Mouse (Mus musculus): ENCODE results near the gene Gm7534.
"Not testable (repeated sequence)": the region's sequence is repeated elsewhere in the genome, so short reads cannot be mapped to it uniquely, and the experiment has no call there.

The Gm7534 gene

GRCm38 (mm10) chr4:134203340-134203896 lies 614 bp upstream of the Gm7534 start:
- DNase-seq (ENCODE audit: low spot score) = no peak

GRCm38 (mm10) chr4:134199371-134199770 lies 3.4 kb downstream of the Gm7534 start:
- no peak for DNase-seq (ENCODE audit: low spot score)

GRCm38 (mm10) chr4:134186268-134186667 lies 16.5 kb downstream of the Gm7534 start:
- no peak for DNase-seq (ENCODE audit: low spot score)

GRCm38 (mm10) chr4:134185569-134185968 lies 17.2 kb downstream of the Gm7534 start:
- DNase-seq (ENCODE audit: low spot score) = no peak

GRCm38 (mm10) chr4:134183711-134184110 lies 19.1 kb downstream of the Gm7534 start:
- DNase-seq (ENCODE audit: low spot score) = no peak

GRCm38 (mm10) chr4:134181825-134182224 lies 21.0 kb downstream of the Gm7534 start:
- DNase-seq (ENCODE audit: low spot score) = no peak

- DNase-seq (ENCODE audit: low spot score) = no peak
Measured at GRCm38 (mm10) chr4:134181112-134181511, 21.7 kb downstream of the Gm7534 start.

GRCm38 (mm10) chr4:134172391-134172790 lies 30.4 kb downstream of the Gm7534 start:
- DNase-seq (ENCODE audit: low spot score) = no peak

GRCm38 (mm10) chr4:134166906-134167305 lies 35.9 kb downstream of the Gm7534 start:
- DNase-seq (ENCODE audit: low spot score) = no peak

GRCm38 (mm10) chr4:134165548-134166465 lies 37.0 kb downstream of the Gm7534 start:
- no peak for DNase-seq (ENCODE audit: low spot score)

GRCm38 (mm10) chr4:134165024-134165423 lies 37.8 kb downstream of the Gm7534 start:
- no peak for DNase-seq (ENCODE audit: low spot score)

GRCm38 (mm10) chr4:134164591-134164990 lies 38.2 kb downstream of the Gm7534 start:
- no peak for DNase-seq (ENCODE audit: low spot score)

- not testable (repeated sequence) for DNase-seq (ENCODE audit: low spot score)
Measured at GRCm38 (mm10) chr4:134160071-134160470, 42.7 kb downstream of the Gm7534 start.

- DNase-seq (ENCODE audit: low spot score) = no peak
Measured at GRCm38 (mm10) chr4:134158774-134159173, 44.0 kb downstream of the Gm7534 start.

- no peak for DNase-seq (ENCODE audit: low spot score)
Measured at GRCm38 (mm10) chr4:134157558-134157957, 45.2 kb downstream of the Gm7534 start.

- DNase-seq (ENCODE audit: low spot score) = no peak
Measured at GRCm38 (mm10) chr4:134156744-134157143, 46.1 kb downstream of the Gm7534 start.

- DNase-seq (ENCODE audit: low spot score) = no peak
Measured at GRCm38 (mm10) chr4:134155961-134156465, 46.8 kb downstream of the Gm7534 start.

GRCm38 (mm10) chr4:134155531-134155930 lies 47.3 kb downstream of the Gm7534 start:
- no peak for DNase-seq (ENCODE audit: low spot score)

- DNase-seq (ENCODE audit: low spot score) = no peak
Measured at GRCm38 (mm10) chr4:134154354-134154753, 48.5 kb downstream of the Gm7534 start.

GRCm38 (mm10) chr4:134153656-134154055 lies 49.1 kb downstream of the Gm7534 start:
- no peak for DNase-seq (ENCODE audit: low spot score)

- no peak for DNase-seq (ENCODE audit: low spot score)
Measured at GRCm38 (mm10) chr4:134152112-134152511, 50.7 kb downstream of the Gm7534 start.

GRCm38 (mm10) chr4:134149389-134149788 lies 53.4 kb downstream of the Gm7534 start:
- no peak for DNase-seq (ENCODE audit: low spot score)

GRCm38 (mm10) chr4:134144297-134144696 lies 58.5 kb downstream of the Gm7534 start:
- DNase-seq (ENCODE audit: low spot score) = not testable (repeated sequence)

Measured in retina, embryonic 14.5 days (tissue).